Mouse (Mus musculus) lung, adult 2 months (tissue): Measurements from ENCODE around the gene Fry.

Experiments used
- CTCF ChIP-seq: fragments of 200-500 bp; IDR thresholded peaks from 2 replicates; pipeline ENCODE4 v1.5.1; 2011; ENCODE audit warnings: mild to moderate bottlenecking, low read length, control low read depth; ENCODE audit not compliant: insufficient read depth
- POLR2A ChIP-seq: fragments of 200-500 bp; IDR thresholded peaks from 2 replicates; pipeline ENCODE4 v1.6.1; 2011; ENCODE audit warnings: low read depth, mild to moderate bottlenecking, control low read depth, low read length, borderline replicate concordance; ENCODE audit errors: extremely low read depth

DNA sequence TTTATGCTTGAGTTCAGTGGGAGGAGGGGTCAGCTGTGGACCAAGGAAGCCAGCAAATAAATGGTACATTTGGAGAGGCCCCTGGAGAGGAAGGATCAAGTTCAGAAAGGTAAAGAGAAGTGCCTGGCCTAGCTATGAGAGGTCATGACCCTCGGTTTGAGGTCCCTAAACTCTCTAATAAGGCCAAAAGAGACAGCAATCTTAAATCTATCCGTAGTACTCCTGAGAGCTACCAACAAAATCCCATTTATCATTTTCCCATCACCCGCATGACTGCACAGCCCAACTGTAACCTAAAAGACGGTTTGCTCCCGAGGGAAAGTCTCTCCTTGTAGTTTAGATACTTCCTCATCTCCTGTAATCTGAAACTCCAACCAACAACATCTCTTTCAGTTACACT, 264.0 kb downstream of the Fry start:
- no peak for TF ChIP-seq CTCF
- TF ChIP-seq POLR2A: no peak
